Mouse (Mus musculus): ENCODE results near the gene Rab3il1. TPM values are rescaled to one million over a fixed set of nuclear protein-coding genes. Genes with fewer than 3 reads are reported as not detected.

Rab3il1 gene
- 11.2 TPM for polyA plus RNA-seq (2014; fragmentation: Illumina TruSeq; extraction: RNeasy Lipid Tissue Mini Kit (QIAGEN cat#74804); ENCODE audit: low read depth, low replicate concordance)

DNA sequence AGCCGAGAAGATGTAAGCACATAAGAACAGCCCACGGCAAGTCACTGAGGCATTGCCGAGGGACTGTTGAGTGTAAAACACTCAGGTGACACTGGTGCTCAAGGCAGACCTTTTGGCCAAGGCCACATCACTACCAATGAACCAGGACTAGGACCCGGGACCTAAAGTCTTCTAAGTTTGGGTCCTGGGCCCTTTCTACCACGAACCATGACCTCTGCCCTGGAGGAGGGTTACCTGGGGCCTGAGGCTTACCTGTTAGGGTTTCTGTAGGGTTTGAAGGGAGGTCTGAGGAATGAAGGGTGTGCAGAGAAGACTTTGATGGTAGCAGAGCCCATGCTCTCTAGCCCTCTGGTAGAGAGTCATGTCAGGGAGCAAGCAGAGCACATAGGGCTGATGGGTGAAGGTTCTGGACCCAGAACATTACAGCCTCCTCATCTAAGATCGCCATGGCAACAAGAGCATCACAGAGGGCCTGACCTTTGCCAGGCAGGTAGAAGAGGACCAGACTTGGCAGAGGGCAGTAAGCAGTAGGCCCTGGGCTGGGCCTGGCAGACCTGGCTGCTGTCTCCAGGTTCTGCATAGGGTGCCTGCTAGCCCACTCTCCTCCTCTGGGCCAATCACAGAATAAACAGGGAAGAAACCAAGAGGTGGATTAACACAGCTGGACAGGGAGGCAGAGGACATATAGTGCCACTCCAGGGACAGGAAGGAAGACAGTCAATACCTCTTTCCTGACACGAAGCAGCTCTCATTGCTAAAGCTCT, at the start of gene Rab3il1, which contains the start of gene Best1:
Rab3il1 (plus strand) TSS at position 464 of the 764 bp plus-strand sequence.
Best1 (minus strand) TSS at position 428 of the 764 bp plus-strand sequence.

DNA sequence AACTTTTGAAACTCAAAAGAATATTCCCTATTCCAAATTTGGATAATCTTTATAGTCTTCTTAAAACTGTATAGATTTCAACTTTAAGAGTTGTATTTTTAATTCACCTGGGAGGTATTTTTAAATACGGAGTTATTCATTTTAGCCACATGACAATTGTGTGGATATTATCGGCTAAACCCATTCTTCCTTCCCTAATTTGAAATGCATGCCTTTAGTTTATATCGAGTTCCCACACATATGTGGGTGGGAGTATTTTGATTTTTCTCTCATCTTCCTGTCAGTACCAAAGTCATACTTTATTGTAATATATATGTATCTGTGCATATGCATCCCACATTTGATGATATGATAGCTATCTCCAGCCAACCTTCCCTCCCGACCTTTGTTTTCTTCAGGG, 21.2 kb upstream of the Rab3il1 start, which contains the start of gene Fth1:
Fth1 (plus strand) TSS at position 341 of the 400 bp plus-strand sequence.

DNA sequence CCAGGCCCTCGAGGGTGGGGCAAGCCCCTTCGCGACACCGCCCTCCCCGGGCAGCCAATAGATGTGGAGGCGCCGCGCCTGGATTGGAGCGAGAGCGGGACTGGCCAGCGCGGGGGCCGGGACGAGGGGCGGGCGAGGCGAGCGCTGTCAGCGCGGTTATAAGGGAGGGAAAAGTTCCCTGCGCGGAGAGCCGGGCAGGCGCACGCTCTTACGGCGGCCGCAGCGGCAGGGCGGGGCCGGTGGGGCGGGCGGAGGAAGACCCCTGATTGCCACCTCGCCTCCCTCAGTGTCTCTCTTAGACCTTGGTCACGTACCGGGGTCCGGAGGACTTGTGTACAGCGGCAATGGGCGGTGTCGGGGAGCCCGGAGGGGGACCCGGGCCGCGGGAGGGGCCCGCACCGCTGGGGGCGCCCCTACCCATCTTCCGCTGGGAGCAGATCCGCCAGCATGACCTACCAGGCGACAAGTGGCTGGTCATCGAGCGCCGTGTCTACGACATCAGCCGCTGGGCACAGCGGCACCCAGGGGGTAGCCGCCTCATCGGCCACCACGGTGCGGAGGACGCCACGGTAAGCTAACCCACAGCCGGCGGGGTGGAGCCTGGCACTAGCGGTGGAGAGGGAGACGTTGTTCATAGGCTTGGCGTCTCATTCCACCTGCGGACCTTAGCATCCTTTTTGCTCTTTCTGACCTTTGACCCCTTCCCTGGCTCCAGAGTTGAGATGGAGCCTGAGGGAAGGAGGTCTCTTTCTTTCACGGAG, 40.1 kb downstream of the Rab3il1 start, which contains the start of gene Fads3:
Fads3 (plus strand) TSS at position 182 of the 761 bp plus-strand sequence.

Other genes with a start within 250 kb of the Rab3il1 start
- gene Scgb2a2, start 154.1 kb upstream of the Rab3il1 start, polyA plus RNA-seq (2014; fragmentation: Illumina TruSeq; extraction: RNeasy Lipid Tissue Mini Kit (QIAGEN cat#74804); ENCODE audit: low read depth, low replicate concordance) = not detected
- gene Incenp, start 102.1 kb upstream of the Rab3il1 start, polyA plus RNA-seq (2014; fragmentation: Illumina TruSeq; extraction: RNeasy Lipid Tissue Mini Kit (QIAGEN cat#74804); ENCODE audit: low read depth, low replicate concordance) = 5.8 TPM
- 3,653 TPM for gene Fth1, start 21.1 kb upstream of the Rab3il1 start, polyA plus RNA-seq (2014; fragmentation: Illumina TruSeq; extraction: RNeasy Lipid Tissue Mini Kit (QIAGEN cat#74804); ENCODE audit: low read depth, low replicate concordance)
- 0.21 TPM for gene Best1, start within 50 bp of the Rab3il1 start, polyA plus RNA-seq (2014; fragmentation: Illumina TruSeq; extraction: RNeasy Lipid Tissue Mini Kit (QIAGEN cat#74804); ENCODE audit: low read depth, low replicate concordance)
- gene Fads3, start 39.9 kb downstream of the Rab3il1 start, polyA plus RNA-seq (2014; fragmentation: Illumina TruSeq; extraction: RNeasy Lipid Tissue Mini Kit (QIAGEN cat#74804); ENCODE audit: low read depth, low replicate concordance) = 44.0 TPM
- gene Fads2, start 100.1 kb downstream of the Rab3il1 start, polyA plus RNA-seq (2014; fragmentation: Illumina TruSeq; extraction: RNeasy Lipid Tissue Mini Kit (QIAGEN cat#74804); ENCODE audit: low read depth, low replicate concordance) = 9.2 TPM
- gene Fads1, start 181.2 kb downstream of the Rab3il1 start, polyA plus RNA-seq (2014; fragmentation: Illumina TruSeq; extraction: RNeasy Lipid Tissue Mini Kit (QIAGEN cat#74804); ENCODE audit: low read depth, low replicate concordance) = 18.3 TPM
- gene Tmem258, start 202.3 kb downstream of the Rab3il1 start, polyA plus RNA-seq (2014; fragmentation: Illumina TruSeq; extraction: RNeasy Lipid Tissue Mini Kit (QIAGEN cat#74804); ENCODE audit: low read depth, low replicate concordance) = 163 TPM
- 3.8 TPM for gene Fen1, start 202.5 kb downstream of the Rab3il1 start, polyA plus RNA-seq (2014; fragmentation: Illumina TruSeq; extraction: RNeasy Lipid Tissue Mini Kit (QIAGEN cat#74804); ENCODE audit: low read depth, low replicate concordance)
- 4.1 TPM for gene Myrf, start 239.1 kb downstream of the Rab3il1 start, polyA plus RNA-seq (2014; fragmentation: Illumina TruSeq; extraction: RNeasy Lipid Tissue Mini Kit (QIAGEN cat#74804); ENCODE audit: low read depth, low replicate concordance)

All from heart, adult 10 weeks (tissue).